Mouse (Mus musculus) spleen, adult 2 months (tissue): Measurements from ENCODE around the gene Rpap1.

Experiments
- CTCF ChIP-seq: fragments of 200-500 bp; IDR thresholded peaks from 2 replicates; pipeline ENCODE4 v1.5.1; 2011; ENCODE audit warnings: mild to moderate bottlenecking, inconsistent platforms; ENCODE audit not compliant: insufficient read depth, insufficient read length, insufficient replicate concordance; ENCODE audit errors: extremely low read depth
- POLR2A ChIP-seq: fragments of 200-500 bp; IDR thresholded peaks from 2 replicates; pipeline ENCODE4 v1.6.1; 2011; ENCODE audit warnings: low read depth, low read length, inconsistent platforms

DNA sequence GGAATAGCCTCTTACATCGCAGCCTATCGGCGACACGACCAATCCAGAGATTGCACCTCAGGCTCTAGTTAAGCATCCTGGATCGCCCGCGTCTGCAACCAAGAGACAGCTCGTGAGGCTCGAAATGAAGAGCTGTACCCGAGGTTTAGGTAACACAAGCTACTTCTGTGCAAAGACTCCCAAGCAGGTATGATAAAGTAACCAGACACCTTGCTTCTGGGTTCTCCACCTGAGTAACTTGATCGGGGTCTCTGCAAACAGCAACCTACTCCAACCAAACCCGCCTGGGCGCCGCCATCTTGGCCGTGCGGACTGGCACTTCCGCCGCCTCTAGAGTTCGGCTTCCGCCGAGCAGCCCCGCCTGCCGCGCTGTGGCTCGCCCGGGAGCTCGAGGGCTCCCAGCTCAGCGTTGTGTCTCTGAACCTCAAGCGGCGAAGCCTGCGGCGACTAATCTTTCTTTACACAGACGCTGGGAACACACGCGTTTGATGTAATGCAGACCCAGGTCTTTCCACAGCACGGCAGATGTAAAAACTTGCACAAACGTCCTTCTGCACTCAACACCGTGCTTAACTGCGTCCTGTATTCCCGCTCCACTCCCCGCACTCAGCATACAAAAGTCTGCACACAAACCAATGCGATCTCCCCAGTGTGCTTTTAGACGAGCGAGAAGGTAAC, at the start of gene Rpap1:
- TF ChIP-seq CTCF = no peak
- TF ChIP-seq POLR2A = peak; percentile 84
